Mouse (Mus musculus): ENCODE data around the gene Oas1d.
"Not testable (repeated sequence)": the region's sequence is repeated elsewhere in the genome, so short reads cannot be mapped to it uniquely, and the experiment has no call there.

The Oas1d gene

GRCm38 (mm10) chr5:120914204-120914603 is at the start of gene Oas1d:
Gene Oas1d (plus strand): TSS chr5:120914536.
- DNase-seq (ENCODE audit: low read depth, low spot score): not testable (repeated sequence)

- DNase-seq (ENCODE audit: low read depth, low spot score): no peak
Measured at GRCm38 (mm10) chr5:120865336-120865860, 48.9 kb upstream of the Oas1d start.

DNA sequence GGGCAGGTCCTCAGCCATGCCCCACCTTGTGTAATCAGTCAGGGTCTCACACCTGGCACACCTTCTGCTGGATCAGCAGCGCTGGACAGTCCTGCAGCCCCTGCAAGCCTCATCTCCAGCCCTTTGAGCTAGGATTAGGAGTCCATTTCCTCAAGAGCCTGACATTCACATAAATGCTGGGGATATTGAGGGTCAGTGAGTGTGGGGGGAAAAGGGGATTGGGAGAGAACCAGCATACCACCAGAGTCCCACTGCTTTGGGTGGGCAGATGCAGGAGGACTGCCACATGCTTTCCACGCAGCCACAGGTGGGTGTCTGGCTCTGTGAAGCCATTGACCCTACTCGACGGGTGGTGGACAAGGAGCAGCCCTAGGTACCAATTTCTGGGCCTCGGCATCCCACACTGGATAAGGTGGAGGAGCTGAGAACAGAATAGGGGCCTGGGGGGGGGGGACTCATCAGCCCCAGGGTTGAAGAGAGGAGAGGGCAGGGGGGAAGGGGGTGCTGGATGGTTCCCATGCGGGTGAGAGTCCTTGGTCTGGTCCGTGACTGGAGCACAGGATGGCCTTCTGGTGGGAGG is 44.8 kb upstream of the Oas1d start:
- DNase-seq (ENCODE audit: low read depth, low spot score): no peak

DNA sequence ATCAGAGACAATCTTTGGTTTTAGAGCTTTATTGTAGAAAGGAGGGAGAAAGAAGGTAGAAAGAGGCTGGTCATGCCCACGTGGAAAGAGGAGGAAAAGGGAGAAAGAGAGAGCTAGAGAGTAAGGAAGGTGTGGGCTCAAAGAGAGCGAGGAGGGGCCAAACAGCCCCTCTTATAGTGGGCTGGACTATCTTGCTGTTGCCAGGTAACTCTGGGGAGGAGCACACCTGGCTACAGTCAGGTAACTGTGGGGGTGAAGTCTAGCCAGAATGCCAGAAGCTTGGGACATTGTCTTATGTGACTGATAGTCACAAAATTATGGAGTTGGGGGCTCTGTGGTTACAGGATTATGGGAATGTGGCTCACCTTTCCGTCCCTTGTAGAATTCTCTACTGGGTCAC is 44.3 kb upstream of the Oas1d start:
- no peak for DNase-seq (ENCODE audit: low read depth, low spot score)

DNA sequence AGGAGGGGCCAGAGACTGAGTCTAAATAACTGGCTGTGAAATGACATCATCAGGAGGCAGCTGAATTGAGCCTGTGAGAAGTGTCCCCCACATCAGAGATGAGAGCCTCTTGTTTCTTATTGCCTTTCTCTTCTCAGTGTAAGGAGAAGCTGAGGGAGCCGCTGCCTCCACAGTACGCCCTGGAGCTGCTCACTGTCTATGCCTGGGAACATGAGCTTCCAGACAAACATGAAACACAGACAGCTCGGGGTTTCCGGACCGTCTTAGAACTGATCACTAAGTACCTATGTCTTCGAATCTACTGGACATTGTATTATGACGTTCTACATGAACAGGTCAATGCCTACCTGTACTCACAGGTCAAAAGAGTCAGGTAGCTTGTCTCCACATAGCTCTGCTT is 43.6 kb upstream of the Oas1d start:
- no peak for DNase-seq (ENCODE audit: low read depth, low spot score)

GRCm38 (mm10) chr5:120871469-120871868 is 42.9 kb upstream of the Oas1d start:
- no peak for DNase-seq (ENCODE audit: low read depth, low spot score)

GRCm38 (mm10) chr5:120876839-120877238 is 37.5 kb upstream of the Oas1d start:
- not testable (repeated sequence) for DNase-seq (ENCODE audit: low read depth, low spot score)

DNA sequence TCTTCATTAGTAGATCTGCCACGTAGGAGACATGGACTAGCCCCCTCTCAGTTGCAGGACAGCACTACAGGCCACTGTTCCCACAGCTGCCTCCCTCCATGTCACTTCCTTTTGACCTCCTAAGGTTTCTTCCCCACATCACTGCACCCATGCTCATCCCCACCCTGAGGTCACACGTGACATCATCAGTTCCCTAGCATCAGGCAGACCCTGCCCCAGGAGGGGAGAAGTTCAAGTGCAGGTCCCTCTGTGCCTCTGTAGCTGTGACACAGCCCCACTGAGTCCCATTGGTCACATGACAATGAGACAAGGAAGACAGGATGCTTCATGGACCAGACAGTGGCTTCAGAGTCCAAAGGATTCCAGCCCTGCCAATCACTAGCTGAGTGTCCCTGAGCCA is 36.9 kb upstream of the Oas1d start:
- DNase-seq (ENCODE audit: low read depth, low spot score): not testable (repeated sequence)

DNA sequence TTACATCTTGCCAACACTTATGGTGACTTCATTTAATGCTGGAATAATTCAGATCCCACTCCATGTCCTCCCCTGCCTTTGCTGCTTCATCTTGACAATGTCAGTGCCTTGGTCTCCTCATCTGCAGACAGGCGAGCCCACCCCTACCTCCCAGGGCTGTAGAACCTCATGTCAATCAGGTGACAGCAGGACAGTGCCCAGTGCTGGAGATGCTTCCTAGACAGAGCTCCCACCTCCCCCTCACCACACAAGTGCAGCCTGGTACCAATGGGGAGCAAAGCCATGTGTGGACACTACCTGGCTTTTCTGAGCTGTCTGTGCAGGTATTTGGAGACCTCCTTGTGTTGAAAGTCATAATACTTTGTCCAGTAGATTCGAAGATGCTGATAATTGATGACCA is 35.5 kb upstream of the Oas1d start:
- not testable (repeated sequence) for DNase-seq (ENCODE audit: low read depth, low spot score)

DNA sequence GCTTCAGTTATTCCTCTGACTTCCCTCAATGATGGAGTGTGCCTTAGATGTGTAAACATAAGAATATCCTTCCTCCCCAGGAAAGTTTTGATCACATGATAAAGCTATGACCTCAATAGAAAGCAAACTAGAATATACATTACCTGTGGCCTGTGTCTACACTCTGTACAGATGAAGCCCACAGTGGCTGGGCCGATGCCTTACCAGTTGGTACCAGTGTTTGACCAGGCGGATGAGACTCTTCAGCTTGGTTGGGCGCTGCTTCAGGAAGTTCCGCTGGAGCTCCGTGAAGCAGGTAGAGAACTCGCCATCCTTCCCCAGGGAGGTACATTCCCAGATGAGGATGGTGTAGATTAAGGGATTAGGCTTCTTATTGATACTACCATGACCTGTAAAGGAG is 32.7 kb upstream of the Oas1d start:
- not testable (repeated sequence) for DNase-seq (ENCODE audit: low read depth, low spot score)

- DNase-seq (ENCODE audit: low read depth, low spot score): not testable (repeated sequence)
Measured at GRCm38 (mm10) chr5:120887413-120887812, 26.9 kb upstream of the Oas1d start, which contains the start of gene Oas1g. Gene Oas1g (minus strand): TSS chr5:120887613.

GRCm38 (mm10) chr5:120887831-120888230 is 26.5 kb upstream of the Oas1d start:
- no peak for DNase-seq (ENCODE audit: low read depth, low spot score)

DNA sequence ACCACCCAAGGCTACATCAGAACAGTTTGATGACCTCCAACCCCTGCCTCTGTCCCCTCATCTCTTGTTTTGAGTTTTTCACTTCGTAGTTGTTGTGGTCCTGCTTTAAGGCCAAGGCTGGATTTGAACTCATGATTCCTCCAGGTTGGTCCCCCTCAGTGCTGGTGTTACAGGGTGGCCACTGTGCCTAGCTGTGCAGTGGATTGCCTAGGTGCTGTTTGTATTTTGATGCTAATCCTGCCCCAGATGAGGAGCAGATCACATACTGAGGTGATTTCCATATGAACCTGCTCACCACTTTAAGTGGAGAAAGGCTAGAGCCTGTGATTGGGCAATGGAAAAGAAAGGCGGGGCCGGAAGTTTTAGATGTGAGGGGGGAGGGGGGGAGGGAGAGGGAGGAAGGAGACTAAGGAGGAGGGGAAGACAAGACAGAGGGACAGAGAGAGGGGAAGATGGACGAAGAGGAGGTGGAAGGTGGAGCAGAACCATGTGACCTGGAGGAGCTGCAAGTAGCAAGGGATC is 26.0 kb upstream of the Oas1d start:
- DNase-seq (ENCODE audit: low read depth, low spot score): not testable (repeated sequence)

DNA sequence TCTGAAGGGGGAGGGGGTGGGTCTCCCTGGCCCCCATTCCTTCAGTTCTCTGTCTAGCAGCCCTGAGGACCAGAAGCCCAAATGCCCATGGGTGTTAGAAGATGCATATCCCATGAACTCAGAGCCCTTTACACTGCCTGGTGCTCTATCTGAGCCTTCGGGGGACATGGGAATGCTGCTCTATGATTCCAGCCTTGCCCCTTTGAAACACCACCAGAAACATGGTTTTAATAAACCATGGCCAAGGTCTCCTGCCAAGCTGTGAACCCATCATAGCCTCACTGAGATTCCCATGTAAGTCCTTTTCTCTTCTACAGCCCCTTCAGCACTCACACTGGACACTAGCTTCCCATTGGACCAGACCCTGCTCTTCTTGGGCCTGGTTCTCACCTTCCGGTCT is 24.3 kb upstream of the Oas1d start:
- DNase-seq (ENCODE audit: low read depth, low spot score): no peak

DNA sequence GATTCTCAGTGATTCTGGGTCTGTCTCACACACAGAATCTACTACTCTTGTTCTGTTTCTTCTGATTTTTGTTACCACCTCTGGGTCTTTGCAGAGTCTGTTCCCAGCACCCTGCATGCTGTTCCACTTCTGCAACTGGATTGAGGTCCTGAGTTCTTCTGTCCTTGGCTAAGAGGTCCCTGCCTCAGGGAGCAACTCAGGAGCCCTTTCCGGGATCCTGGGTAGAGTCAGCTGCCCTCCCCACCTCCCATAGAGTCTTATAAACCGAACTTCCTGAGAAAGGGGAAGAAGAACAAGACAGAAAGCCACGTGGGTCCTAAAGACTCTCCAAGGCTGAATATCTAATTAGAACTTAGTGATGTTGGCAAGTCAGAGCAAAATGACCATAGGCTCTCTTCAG is 23.3 kb upstream of the Oas1d start:
- DNase-seq (ENCODE audit: low read depth, low spot score): no peak

GRCm38 (mm10) chr5:120891566-120892242 is 22.6 kb upstream of the Oas1d start:
- DNase-seq (ENCODE audit: low read depth, low spot score): not testable (repeated sequence)

DNA sequence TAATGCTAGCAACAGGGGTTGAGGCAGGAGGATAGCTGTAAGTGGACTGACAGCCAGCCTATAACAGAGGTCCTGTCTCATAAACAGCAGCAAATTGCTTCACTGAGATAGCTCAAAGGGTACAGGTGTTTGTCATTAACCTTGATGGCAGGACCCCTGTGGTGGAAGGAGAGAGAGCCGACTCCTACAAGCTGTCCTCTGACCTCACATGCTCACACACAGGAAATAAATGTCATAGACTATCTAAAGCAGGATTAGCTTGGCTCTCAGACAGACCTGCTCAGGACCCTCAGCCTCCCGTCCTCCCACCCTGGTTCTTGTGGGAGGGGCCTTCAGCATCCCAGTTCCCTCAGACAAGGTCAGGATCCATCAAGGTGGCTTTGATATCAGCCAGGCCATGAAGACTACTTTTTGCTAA is 22.1 kb upstream of the Oas1d start:
- no peak for DNase-seq (ENCODE audit: low read depth, low spot score)

- not testable (repeated sequence) for DNase-seq (ENCODE audit: low read depth, low spot score)
Measured at GRCm38 (mm10) chr5:120893866-120894265, 20.5 kb upstream of the Oas1d start.

DNA sequence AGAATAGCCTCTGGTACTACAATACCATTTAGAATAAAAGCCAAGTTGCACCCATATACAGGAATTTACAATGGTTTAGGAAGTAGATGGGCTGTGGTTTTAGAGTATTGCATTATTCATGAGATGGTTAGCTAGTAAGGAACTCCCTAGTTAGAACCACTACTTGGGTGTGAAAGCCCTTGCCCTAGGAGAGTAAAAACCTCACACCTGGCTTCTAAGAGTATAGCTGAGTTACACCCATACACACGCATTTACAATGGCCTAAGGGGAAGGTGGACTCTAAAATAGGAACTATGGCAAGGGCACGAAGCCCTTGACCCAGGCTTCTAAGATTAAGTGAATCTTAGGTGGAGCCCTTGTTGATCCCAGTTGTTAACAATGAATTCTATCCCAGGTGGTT is 19.6 kb upstream of the Oas1d start:
- not testable (repeated sequence) for DNase-seq (ENCODE audit: low read depth, low spot score)

- no peak for DNase-seq (ENCODE audit: low read depth, low spot score)
Measured at GRCm38 (mm10) chr5:120895231-120895900, 19.0 kb upstream of the Oas1d start.

DNA sequence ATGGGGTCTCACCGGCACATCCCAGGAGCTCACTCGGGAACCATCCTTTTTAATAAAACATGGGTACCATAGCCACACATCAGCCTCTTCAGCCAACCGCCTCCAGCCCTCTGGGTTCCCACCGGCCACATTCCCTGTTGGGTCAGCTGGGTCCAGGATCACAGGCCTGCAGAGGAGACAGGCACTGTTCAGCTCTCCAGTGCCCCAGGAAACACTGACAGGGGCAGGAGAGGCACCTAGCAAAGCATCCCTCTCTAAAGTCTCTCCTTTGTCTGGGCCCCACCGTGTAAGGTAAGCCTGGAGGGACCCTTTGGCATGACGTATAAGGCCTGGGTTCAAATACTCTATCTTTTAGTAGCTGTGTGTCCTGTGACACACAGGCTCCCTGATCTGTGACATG is 16.0 kb upstream of the Oas1d start:
- no peak for DNase-seq (ENCODE audit: low read depth, low spot score)

GRCm38 (mm10) chr5:120898726-120899125 is 15.6 kb upstream of the Oas1d start:
- DNase-seq (ENCODE audit: low read depth, low spot score): no peak

All from brain, embryonic 18.5 days (tissue).